Mouse (Mus musculus): ENCODE results near the gene Ssr3. TPM values are rescaled to one million over a fixed set of nuclear protein-coding genes. Genes with fewer than 3 reads are reported as not detected.

Ssr3 gene
- polyA plus RNA-seq, 1 experiment from 2014 or later: 277 TPM

DNA sequence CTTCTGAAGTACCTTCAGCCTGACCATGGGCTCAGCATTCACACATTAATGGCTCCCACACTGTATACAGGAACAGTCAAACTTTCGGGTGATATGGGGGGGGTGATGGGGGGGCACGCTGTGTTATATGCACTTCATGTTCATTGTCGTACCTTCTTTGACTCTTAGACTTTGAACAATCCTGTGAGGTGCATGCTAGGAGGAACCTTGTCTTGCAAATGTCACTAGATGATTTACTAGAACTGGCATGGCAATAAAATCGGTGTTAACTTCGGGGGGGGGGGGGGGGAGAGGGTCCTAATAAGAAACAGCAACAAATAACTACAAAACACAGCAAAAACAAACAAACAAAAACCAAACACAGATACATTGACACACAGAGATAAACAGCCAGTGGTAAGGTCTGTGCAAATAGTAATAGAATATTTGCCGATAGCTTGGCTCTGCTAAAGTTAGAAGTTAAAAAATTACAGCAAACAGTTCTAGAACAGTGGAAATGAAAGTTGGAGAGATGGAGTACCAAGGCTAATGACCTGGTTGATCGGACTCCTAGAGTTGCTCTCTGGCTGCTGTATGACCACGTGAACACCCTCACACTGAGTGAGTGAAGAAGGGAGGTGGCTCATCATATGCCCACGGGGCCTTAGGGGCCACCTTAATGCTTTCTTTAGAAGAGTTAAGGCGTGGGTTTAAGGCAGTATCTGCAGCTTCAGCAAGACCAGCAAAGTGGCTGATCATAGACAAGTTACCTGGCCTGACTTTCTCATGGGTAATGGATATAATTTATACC, 26.3 kb downstream of the Ssr3 start:
- ATAC-seq (replicated peaks; ENCODE audit: low FRiP score, low TSS enrichment, low read depth) (no peak), DNase-seq (ENCODE audit: low spot score) (no peak)
- Histone ChIP-seq H3K9ac (ENCODE audit: low read length) (no peak overlapping the region), H3K4me1 (replicated peaks; ENCODE audit: control insufficient read depth, insufficient read depth, low read length) (no peaks in the 10 kb centered on the region), H3K27ac (ENCODE audit: low read depth) (no peak overlapping the region), H3K4me3 (ENCODE audit: low read depth, low read length) (no peak overlapping the region), H3K36me3 (ENCODE audit: control insufficient read depth, insufficient read depth, low read length) (peaks cover 25% of the 10 kb centered on the region), H3K4me2 (ENCODE audit: low read length) (no peak overlapping the region), H3K27me3 (replicated peaks; ENCODE audit: control insufficient read depth, insufficient read depth, low read length) (no peaks in the 10 kb centered on the region), H3K9me3 (ENCODE audit: control insufficient read depth, low read length) (no peaks in the 10 kb centered on the region)
- 77% methylated on average over 10 of the region's 10 CpGs for WGBS

DNA sequence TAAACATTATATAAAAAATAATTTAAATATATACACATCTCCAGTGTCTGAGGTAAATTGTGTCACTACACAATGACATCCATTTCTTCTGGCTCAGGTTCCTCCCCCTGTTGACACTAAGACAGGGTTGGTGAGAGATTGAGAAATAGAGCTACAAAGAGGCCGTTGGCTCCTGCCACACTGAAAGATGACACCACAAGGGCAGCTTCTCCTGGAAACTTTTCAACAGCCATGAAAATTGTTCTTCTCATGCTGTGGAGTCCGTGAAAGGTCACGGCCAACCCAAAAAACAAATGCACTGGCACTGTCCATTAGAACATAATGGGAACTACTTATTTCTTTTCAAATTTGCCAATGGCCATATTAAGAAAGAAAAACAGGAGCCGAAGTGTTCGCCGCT, 27.2 kb downstream of the Ssr3 start:
- no peak overlapping the region for H3K4me2 ChIP-seq (ENCODE audit: low read length)
- 0 out of 2 replicates have a peak, but pooled peaks cover 3% of the 10 kb centered on the region for H3K4me1 ChIP-seq (replicated peaks; ENCODE audit: control insufficient read depth, insufficient read depth, low read length)
- no peak overlapping the region for H3K4me3 ChIP-seq (ENCODE audit: low read depth, low read length)
- no peak for ATAC-seq (replicated peaks; ENCODE audit: low FRiP score, low TSS enrichment, low read depth)
- no peak overlapping the region for H3K27ac ChIP-seq (ENCODE audit: low read depth)
- DNase-seq (ENCODE audit: low spot score): no peak
- 72% methylated on average over 6 of the region's 6 CpGs for WGBS
- H3K9ac ChIP-seq (ENCODE audit: low read length): no peak overlapping the region
- no peaks in the 10 kb centered on the region for H3K9me3 ChIP-seq (ENCODE audit: control insufficient read depth, low read length)
- H3K27me3 ChIP-seq (replicated peaks; ENCODE audit: control insufficient read depth, insufficient read depth, low read length): no peaks in the 10 kb centered on the region
- peaks cover 19% of the 10 kb centered on the region; the same call in 1 of the 2 replicates for H3K36me3 ChIP-seq (ENCODE audit: control insufficient read depth, insufficient read depth, low read length)

DNA sequence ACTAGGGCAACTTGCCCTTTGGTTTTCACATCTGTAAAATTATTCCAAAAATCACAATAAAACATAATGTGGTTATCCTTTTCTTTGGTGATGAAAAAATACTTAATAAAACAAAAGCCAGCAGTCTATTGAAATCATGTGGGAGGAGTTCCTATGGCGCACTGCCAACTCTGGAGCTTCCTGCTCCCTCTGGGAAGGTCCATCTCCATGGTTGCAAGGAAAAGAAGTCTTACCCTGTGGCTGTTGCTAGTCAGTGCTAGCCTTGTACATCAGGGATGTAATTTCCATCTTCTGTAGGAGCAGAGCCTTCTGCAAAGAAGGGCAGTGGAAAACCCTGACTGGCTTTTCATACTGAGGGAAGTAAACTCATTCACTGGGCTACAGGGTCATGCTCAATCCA, 29.0 kb downstream of the Ssr3 start:
- 96% methylated on average over 1 of the region's 1 CpGs for WGBS
- Histone ChIP-seq H3K27ac (ENCODE audit: low read depth) (no peak overlapping the region), H3K4me2 (ENCODE audit: low read length) (no peak overlapping the region), H3K4me3 (ENCODE audit: low read depth, low read length) (no peak overlapping the region), H3K9me3 (ENCODE audit: control insufficient read depth, low read length) (no peaks in the 10 kb centered on the region), H3K9ac (ENCODE audit: low read length) (no peak overlapping the region), H3K4me1 (replicated peaks; ENCODE audit: control insufficient read depth, insufficient read depth, low read length) (0 out of 2 replicates have a peak, but pooled peaks cover 3% of the 10 kb centered on the region), H3K36me3 (ENCODE audit: control insufficient read depth, insufficient read depth, low read length) (peaks cover 10% of the 10 kb centered on the region; the same call in 1 of the 2 replicates), H3K27me3 (replicated peaks; ENCODE audit: control insufficient read depth, insufficient read depth, low read length) (no peaks in the 10 kb centered on the region)
- ATAC-seq (replicated peaks; ENCODE audit: low FRiP score, low TSS enrichment, low read depth) (no peak), DNase-seq (ENCODE audit: low spot score) (no peak)

DNA sequence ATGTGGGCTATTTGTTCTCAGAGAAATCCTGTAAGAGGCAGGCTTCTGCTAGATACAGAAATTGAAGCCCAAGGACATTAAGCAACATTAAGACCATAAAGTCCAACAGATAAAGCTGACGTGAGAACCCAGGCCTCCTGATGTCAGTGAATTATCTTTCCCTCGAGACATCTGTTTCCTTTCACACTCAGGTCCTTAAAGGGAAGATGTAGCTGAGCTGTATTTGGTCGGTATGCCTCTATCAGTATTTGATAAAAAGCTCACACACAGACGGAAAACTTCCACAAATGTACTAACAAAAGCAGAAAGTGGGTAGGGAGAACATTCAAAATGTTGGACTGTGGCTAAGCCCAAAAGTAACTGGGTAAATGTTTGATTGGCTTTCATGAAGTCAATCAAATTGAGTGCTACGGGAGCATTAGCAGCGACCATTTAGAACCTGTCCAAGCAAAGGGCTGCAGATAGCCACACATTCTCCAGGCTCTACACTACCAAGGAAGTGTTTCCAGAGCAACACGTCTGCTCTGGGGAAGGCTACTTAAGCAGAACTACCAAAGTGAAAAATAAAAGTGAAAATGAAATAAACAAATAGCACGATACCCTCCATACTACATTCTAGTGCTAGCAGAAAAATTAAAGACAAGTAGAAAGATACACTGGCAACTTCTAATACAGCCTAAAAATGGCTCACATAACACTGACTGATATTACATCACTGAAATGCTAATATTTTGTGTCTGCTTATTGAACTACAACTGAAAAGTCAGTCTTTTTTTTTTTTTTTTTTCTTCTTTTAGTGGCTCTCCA, 32.1 kb downstream of the Ssr3 start:
- Histone ChIP-seq H3K27me3 (replicated peaks; ENCODE audit: control insufficient read depth, insufficient read depth, low read length) (no peaks in the 10 kb centered on the region), H3K4me2 (ENCODE audit: low read length) (no peak overlapping the region), H3K4me3 (ENCODE audit: low read depth, low read length) (no peak overlapping the region), H3K9me3 (ENCODE audit: control insufficient read depth, low read length) (no peaks in the 10 kb centered on the region), H3K27ac (ENCODE audit: low read depth) (no peak overlapping the region), H3K4me1 (replicated peaks; ENCODE audit: control insufficient read depth, insufficient read depth, low read length) (0 out of 2 replicates have a peak, but pooled peaks cover 3% of the 10 kb centered on the region), H3K9ac (ENCODE audit: low read length) (no peak overlapping the region), H3K36me3 (ENCODE audit: control insufficient read depth, insufficient read depth, low read length) (no peaks in the 10 kb centered on the region; the same call in 1 of the 2 replicates)
- DNase-seq (ENCODE audit: low spot score) (no peak), ATAC-seq (replicated peaks; ENCODE audit: low FRiP score, low TSS enrichment, low read depth) (no peak)
- 31% methylated on average over 8 of the region's 8 CpGs for WGBS

DNA sequence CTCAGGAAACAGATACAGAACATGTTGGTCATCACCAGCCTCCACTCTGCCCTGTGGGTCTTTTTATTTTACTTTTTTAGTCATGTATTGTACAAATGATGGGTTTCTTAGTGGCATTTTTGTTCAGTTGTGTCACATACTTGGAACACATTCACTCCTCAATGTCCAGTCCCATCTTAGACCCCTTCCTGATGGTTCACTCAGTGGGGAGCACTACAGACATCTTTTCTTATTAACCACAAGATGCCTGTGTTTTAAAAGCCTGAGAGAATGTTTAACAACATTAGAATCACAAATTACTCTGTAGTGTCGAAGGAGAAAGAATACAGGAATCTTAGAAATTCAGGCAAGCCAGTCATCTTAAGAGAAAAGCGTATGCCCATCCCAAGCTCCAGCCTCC, 33.6 kb downstream of the Ssr3 start:
- Histone ChIP-seq H3K36me3 (ENCODE audit: control insufficient read depth, insufficient read depth, low read length) (no peaks in the 10 kb centered on the region), H3K4me2 (ENCODE audit: low read length) (no peak overlapping the region), H3K4me1 (replicated peaks; ENCODE audit: control insufficient read depth, insufficient read depth, low read length) (0 out of 2 replicates have a peak, but pooled peaks cover 3% of the 10 kb centered on the region), H3K27me3 (replicated peaks; ENCODE audit: control insufficient read depth, insufficient read depth, low read length) (no peaks in the 10 kb centered on the region), H3K27ac (ENCODE audit: low read depth) (no peak overlapping the region), H3K4me3 (ENCODE audit: low read depth, low read length) (no peak overlapping the region), H3K9ac (ENCODE audit: low read length) (no peak overlapping the region), H3K9me3 (ENCODE audit: control insufficient read depth, low read length) (no peaks in the 10 kb centered on the region)
- WGBS: 68% methylated on average over 2 of the region's 2 CpGs
- ATAC-seq (replicated peaks; ENCODE audit: low FRiP score, low TSS enrichment, low read depth): no peak
- DNase-seq (ENCODE audit: low spot score): no peak

DNA sequence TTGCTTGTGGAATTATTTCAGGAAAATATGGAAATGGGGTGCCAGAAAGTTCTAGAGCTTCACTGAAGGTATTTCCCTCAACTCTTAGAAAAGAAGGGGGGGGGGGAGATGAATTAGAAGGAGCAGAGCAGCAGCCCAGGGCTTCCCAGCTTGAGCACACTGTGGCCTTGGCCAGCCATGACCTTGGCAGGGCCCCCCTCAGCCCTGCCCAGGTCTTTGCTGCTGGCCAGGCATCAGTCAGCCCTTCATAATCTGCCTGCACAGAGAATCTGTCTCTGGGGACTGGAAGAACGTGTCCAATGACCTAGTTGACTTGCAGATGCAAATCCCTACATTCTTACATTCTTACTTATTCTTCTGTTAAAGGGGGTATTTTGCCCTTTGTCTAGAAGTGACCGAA, 34.1 kb downstream of the Ssr3 start:
- H3K27ac ChIP-seq (ENCODE audit: low read depth): no peak overlapping the region
- H3K4me1 ChIP-seq (replicated peaks; ENCODE audit: control insufficient read depth, insufficient read depth, low read length): 0 out of 2 replicates have a peak, but pooled peaks cover 3% of the 10 kb centered on the region
- no peaks in the 10 kb centered on the region for H3K27me3 ChIP-seq (replicated peaks; ENCODE audit: control insufficient read depth, insufficient read depth, low read length)
- 81% methylated on average over 2 of the region's 2 CpGs for WGBS
- H3K9ac ChIP-seq (ENCODE audit: low read length): no peak overlapping the region
- ATAC-seq (replicated peaks; ENCODE audit: low FRiP score, low TSS enrichment, low read depth) (no peak), DNase-seq (ENCODE audit: low spot score) (no peak)
- no peaks in the 10 kb centered on the region for H3K9me3 ChIP-seq (ENCODE audit: control insufficient read depth, low read length)
- no peak overlapping the region for H3K4me3 ChIP-seq (ENCODE audit: low read depth, low read length)
- no peaks in the 10 kb centered on the region for H3K36me3 ChIP-seq (ENCODE audit: control insufficient read depth, insufficient read depth, low read length)
- H3K4me2 ChIP-seq (ENCODE audit: low read length): no peak overlapping the region

DNA sequence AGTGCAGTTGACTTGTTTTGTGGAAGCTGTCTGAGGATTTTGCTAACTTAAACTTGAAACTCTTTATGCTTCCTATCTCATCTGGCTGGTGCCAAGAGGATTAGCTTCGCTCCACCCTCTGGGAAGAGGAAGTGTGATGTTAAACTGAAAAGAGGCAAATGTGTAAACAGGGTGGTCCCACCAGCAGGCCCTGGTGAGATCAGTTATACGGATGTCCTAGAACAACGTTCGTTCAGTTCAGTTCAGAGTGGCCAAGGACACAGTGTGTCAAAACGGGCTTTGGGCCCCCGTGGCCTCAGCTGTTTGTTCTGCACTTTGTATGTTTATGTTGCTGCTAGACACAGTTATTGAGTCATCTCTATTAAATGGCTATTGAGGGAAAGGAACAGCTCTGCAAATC, 36.9 kb downstream of the Ssr3 start:
- H3K9ac ChIP-seq (ENCODE audit: low read length): no peak overlapping the region
- ATAC-seq (replicated peaks; ENCODE audit: low FRiP score, low TSS enrichment, low read depth) (no peak), DNase-seq (ENCODE audit: low spot score) (no peak)
- H3K4me2 ChIP-seq (ENCODE audit: low read length): no peak overlapping the region
- no peak overlapping the region for H3K27ac ChIP-seq (ENCODE audit: low read depth)
- no peaks in the 10 kb centered on the region for H3K27me3 ChIP-seq (replicated peaks; ENCODE audit: control insufficient read depth, insufficient read depth, low read length)
- H3K4me3 ChIP-seq (ENCODE audit: low read depth, low read length): no peak overlapping the region
- no peaks in the 10 kb centered on the region for H3K9me3 ChIP-seq (ENCODE audit: control insufficient read depth, low read length)
- H3K36me3 ChIP-seq (ENCODE audit: control insufficient read depth, insufficient read depth, low read length): no peaks in the 10 kb centered on the region
- 0 out of 2 replicates have a peak, but pooled peaks cover 3% of the 10 kb centered on the region for H3K4me1 ChIP-seq (replicated peaks; ENCODE audit: control insufficient read depth, insufficient read depth, low read length)
- WGBS: 36% methylated on average over 6 of the region's 6 CpGs

DNA sequence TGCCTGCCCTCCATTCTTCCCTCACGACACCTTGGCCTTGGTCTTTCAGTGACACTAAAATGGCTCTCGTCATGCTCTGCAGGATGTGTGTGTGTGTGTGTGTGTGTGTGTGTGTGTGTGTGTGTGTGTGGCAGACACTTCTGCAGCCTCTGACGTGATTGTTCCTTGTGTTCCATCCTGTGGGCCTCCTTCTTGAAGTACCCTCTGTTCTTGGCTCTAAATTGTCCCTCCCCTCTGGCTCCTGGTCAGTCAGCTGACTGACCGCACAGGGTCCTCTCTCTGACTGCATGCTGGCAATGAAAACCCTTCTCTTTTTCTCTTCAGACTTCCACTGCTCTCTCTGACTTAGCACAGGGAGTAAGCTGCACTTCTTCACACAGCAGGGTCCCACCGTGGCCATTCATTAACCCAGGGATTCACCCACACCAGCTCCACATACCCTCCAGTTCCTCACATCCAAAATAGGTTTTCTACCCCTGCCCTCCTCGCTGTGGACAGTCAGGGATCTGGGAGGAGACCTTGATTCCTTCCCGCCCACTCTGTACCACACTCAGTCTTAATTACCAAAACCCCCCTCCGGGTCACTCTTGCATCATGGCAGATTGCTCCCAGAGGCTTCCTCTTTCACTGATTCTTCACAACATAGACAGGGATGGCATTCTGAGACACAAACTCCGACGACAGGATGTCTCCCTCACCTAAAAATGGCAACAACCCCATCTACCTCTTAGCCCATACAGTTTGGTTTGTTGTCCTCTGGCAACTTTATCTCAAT, 39.0 kb downstream of the Ssr3 start:
- no peak overlapping the region for H3K4me2 ChIP-seq (ENCODE audit: low read length)
- H3K36me3 ChIP-seq (ENCODE audit: control insufficient read depth, insufficient read depth, low read length): no peaks in the 10 kb centered on the region
- H3K4me1 ChIP-seq (replicated peaks; ENCODE audit: control insufficient read depth, insufficient read depth, low read length): no peaks in the 10 kb centered on the region
- 70% methylated on average over 10 of the region's 10 CpGs for WGBS
- no peak for DNase-seq (ENCODE audit: low spot score)
- H3K9me3 ChIP-seq (ENCODE audit: control insufficient read depth, low read length): no peaks in the 10 kb centered on the region
- ATAC-seq (replicated peaks; ENCODE audit: low FRiP score, low TSS enrichment, low read depth): no peak
- H3K9ac ChIP-seq (ENCODE audit: low read length): no peak overlapping the region
- H3K27ac ChIP-seq (ENCODE audit: low read depth): no peak overlapping the region
- H3K27me3 ChIP-seq (replicated peaks; ENCODE audit: control insufficient read depth, insufficient read depth, low read length): no peaks in the 10 kb centered on the region
- H3K4me3 ChIP-seq (ENCODE audit: low read depth, low read length): no peak overlapping the region

Data from intestine, embryonic 14.5 days (tissue).